Mouse (Mus musculus): ENCODE data around the gene Dlg2.

Dlg2 gene

DNA sequence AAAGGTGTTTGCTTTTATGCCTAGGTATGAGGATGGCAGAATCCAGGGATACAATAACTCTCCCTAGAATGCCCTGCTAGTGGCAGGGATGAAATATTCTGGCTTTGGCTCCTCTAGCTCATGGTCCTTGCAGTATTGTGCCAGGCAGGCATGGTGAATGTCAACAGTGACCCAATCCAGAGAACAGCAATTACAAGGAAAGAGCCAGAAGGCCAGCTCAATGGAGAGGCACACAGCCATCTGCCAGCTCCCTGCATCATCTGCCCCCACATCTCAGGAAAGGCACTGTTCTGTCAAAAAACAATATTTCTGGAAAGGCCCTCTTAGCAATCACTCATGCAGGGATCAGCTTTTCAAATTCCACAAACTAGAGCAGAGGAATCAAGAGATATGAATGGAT lies 1984.1 kb downstream of the Dlg2 start:
- ATAC-seq (ENCODE audit: insufficient number of reproducible peaks, low FRiP score, low TSS enrichment): peak; percentile 99

DNA sequence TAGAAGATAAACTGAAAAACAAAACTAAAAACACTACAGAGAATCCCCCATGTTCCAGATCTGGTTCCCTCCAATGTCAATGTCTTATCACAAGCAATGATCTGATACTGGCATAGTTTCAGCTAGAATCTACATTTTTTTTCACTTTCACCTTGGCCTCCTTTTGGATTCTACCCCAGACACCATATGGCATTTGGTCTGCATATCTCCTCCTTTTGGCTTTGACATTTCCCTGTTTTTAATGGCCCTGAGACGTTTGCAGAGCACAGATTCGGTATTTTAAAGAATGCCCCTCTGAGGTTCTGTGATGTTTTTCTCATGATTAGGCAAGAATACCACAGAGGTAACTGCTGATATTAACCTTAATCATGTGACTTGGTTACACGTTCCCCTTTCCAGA lies 1984.8 kb downstream of the Dlg2 start:
- ATAC-seq (ENCODE audit: insufficient number of reproducible peaks, low FRiP score, low TSS enrichment): peak; percentile 56

DNA sequence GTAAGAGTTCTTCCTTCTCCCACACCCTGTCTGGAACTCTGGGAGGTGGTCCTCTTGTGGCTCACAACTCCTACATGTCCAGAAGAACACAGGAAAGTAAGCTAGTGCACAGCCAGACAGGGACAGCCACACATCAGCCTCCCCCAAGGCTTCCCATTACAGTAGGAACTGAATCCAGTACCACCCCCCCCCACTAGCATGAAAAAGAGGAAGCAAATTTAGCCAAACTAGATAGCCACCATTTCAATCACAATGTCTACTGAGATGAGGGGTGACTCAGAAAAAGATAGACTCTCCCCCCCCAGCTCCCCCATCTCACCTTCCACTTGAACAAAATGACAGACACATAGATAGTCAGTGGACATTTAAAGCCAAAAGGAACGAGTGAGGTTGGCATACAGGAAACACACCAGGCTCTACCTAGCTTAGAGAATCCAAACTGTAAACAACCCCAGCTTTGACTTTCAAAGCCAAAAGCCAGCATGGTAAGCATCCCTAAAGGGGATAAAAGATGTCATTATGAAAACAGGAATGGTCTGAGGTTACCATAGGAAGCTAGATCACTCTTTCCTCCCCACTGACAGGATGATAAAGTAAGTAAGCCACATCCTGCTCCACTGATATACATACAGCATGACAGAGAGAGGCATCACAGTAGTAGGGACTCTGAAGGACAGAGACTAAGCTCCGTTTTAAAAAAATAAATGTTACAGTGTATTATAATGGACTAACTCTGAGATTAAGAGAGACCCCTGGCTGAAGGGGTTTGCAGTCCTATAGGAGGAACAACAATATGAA lies 1986.8 kb downstream of the Dlg2 start:
- no peak for ATAC-seq (ENCODE audit: insufficient number of reproducible peaks, low FRiP score, low TSS enrichment)

DNA sequence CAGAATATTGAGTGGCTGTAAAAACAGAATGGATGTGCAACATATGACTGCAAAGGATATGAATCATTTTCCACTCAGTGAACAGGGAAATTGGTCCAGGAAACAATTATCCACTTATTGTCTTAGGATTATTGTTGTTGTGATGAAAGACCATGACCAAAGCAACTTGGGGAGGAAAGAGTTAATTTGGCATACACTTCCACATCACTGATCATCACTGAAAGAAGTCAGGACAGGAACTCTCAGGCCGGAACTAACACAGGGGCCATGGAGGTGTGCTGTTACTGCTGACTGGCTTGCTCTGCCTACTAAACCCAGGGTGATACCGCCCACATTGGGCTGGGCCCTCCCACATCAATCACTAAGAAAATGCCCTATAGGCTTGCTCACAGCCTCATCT lies 1987.8 kb downstream of the Dlg2 start:
- no peak for ATAC-seq (ENCODE audit: insufficient number of reproducible peaks, low FRiP score, low TSS enrichment)

DNA sequence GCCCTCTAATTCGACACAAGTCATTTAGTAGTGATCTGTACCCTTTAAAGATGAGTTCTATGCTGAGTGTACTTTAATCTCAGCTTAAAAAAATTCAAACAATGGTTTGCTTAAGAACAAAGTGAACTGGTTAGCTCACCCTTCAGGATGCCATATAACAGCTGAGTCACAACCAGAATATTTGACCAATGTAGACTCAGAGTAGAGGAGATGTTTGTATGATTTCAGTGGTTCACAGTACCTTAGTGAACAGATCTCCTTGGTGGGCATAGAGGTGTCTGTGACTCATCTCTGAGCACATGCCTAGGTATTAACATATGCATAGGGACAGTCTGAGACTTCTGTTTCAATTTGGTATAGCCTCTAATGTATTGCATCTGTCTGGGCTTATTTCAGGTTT lies 2002.7 kb downstream of the Dlg2 start:
- ATAC-seq (ENCODE audit: insufficient number of reproducible peaks, low FRiP score, low TSS enrichment): no peak

DNA sequence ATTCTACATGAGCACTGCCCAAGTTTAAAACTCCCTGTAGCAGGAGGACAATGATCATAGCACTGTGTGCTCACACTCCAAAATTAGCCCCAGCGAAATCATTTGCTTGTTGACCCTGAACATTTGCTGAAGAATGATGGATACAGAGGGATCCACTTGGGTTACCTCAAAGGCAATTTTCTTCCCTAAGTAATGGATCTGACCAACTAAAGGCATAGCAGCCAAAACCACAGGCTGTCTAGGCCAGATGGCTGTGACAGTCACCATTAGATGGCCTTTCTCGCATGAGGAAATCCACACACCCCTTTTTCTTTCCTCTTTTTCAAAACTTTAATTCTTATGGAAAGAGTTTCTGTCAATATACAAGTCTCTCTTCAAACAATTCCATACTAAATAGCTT lies 2003.3 kb downstream of the Dlg2 start:
- ATAC-seq (ENCODE audit: insufficient number of reproducible peaks, low FRiP score, low TSS enrichment): 0 out of 2 replicates have a peak, but pooled peaks have one; percentile 56

DNA sequence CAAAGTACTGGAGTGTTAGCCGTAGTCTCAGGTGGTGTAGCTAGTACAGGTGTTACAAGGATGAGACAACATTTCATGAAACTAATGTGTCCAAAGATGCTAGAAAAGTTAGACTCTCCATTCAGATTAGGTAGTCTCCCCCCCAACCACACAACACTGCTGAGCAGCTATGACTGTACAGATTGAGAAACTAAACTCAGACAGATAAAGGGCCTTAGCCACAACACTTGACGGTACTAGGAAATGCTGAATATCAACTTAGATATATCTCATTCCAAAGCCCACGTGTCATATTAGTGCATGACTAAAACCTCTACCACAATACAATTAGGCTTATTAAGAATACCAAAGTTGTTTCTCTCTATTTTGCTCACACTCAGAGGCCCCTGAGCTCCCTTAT lies 2006.9 kb downstream of the Dlg2 start:
- no peak for ATAC-seq (ENCODE audit: insufficient number of reproducible peaks, low FRiP score, low TSS enrichment)

DNA sequence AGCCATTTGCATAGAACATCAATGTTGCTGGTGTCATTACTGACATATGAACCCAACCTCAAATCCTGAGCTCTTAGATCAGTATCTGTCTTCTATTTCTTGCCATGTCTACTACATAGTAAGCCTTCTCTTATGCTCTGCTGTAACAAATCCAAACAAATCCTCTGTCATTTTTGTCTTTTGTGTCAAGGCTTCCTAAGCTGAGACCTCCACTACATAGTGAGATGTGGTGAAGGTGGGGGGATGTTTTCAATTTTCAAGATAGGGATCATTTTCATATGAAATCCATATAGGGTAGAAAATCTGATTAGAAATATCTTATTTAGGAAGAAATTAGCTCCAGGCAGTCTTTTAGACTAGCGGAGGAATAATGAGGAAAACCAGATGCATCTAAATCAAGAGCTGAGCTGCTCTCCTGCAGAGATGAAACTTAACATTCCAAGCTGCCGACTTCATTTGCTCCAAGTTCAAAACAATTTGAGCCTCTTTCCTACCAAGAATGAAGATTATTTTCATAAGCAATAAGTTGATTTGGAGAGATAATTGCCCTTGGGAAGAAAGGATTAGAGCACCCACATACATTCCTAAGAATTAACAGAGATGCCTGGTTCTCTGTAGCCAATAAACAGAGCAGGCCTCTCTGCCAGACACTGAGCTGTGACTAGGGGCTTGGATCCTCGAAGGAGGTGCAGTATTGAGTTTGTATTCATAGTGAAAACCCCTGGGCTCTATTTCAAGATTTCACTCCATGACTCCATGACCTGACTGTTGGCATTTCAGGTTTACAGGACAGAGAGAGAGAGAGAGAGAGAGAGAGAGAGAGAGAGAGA lies 2009.6 kb downstream of the Dlg2 start:
- ATAC-seq (ENCODE audit: insufficient number of reproducible peaks, low FRiP score, low TSS enrichment): no peak

DNA sequence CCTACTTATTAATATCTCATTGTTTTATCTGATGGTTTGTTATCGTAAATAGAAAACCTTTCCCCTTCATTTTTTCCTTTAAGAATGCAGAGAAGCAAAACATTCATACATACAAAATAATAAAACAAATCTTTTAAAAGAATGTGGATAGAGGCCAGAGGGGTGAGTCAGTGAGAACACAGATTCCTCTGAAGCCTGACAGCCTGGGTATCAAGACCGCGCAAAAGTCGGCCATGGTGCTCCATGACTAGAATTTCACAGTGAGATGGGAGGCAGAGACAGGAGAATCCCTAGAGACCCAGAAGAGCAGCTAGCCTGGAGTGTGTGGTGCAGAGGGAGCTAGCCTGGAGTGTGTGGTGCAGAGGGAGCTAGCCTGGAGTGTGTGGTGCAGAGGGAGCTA lies 2010.4 kb downstream of the Dlg2 start:
- ATAC-seq (ENCODE audit: insufficient number of reproducible peaks, low FRiP score, low TSS enrichment): no peak

DNA sequence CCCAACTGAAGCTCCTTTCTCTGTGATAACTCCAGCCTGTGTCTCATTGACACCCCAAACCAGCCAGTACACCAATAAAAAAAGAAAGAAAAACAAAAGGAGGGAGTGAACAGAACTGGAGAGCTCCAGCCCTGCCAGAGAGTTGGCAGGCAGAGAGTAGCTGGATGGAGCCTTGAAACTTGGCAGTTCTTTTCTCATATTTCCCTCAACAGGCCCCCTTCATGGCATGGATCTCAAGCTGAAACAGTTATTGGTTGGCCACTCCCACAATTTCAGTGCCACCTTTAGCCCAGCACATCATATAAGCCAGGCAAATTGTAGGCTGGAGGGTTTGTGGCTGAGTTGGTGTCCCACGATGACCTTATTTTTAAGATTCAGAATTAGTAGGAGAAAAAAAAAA lies 2015.8 kb downstream of the Dlg2 start:
- ATAC-seq (ENCODE audit: insufficient number of reproducible peaks, low FRiP score, low TSS enrichment): no peak

DNA sequence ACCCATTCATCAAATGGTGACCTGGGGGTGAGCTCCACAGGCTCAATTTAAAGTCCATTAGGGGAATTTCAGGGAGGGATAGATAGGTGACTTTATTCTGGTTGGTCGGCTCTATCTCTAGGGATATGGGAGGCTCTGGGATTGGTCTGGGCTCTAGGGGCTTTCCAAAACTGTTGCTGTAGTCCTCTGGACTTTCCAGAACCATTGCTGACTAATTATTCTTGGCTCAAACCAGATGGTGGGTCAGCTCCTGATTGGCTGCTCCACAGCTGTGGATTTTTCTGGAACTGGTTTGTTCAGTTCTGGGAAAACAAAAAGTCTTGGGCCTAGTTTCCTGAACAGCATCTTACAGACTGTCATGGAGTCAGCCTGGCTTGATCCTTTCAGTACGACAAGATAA lies 2017.0 kb downstream of the Dlg2 start:
- ATAC-seq (ENCODE audit: insufficient number of reproducible peaks, low FRiP score, low TSS enrichment): no peak
